Mouse (Mus musculus) B cell, adult 2 months (primary cell): Measurements from ENCODE around the gene 1700029J07Rik.

Experiments used
- DNase-seq, 2 experiments: peaks; one replicate each; pipeline ENCODE4 v3.0.0; 2022

The 1700029J07Rik gene

GRCm38 (mm10) chr8:45975126-45975836, at the start of gene 1700029J07Rik, which contains the start of gene Ufsp2:
Gene 1700029J07Rik (minus strand): TSS chr8:45975252.
Gene Ufsp2 (plus strand): TSS chr8:45975528.
- peak; percentile 97 to 98 for DNase-seq

GRCm38 (mm10) chr8:46024392-46024791, 49.3 kb upstream of the 1700029J07Rik start:
- DNase-seq, result no peak

- DNase-seq, result no peak
These were observed 47.7 kb upstream of the 1700029J07Rik start for GRCm38 (mm10) chr8:46022758-46023157.

GRCm38 (mm10) chr8:46022203-46022602, 47.2 kb upstream of the 1700029J07Rik start:
- DNase-seq, result no peak

GRCm38 (mm10) chr8:46010746-46011680, 36.0 kb upstream of the 1700029J07Rik start:
- no peak for DNase-seq

- DNase-seq, result no peak
These were observed 35.3 kb upstream of the 1700029J07Rik start for GRCm38 (mm10) chr8:46010306-46010705.

- DNase-seq, result no peak
These were observed 32.1 kb upstream of the 1700029J07Rik start for GRCm38 (mm10) chr8:46007050-46007672.

- DNase-seq, result no peak
These were observed 30.5 kb upstream of the 1700029J07Rik start, which contains the start of gene Ankrd37 for GRCm38 (mm10) chr8:46005596-46005995. Gene Ankrd37 (minus strand): TSS chr8:46005707.

GRCm38 (mm10) chr8:45999784-46000705, 25.0 kb upstream of the 1700029J07Rik start:
- DNase-seq, result peak; percentile 97

- DNase-seq, result peak; percentile 24 to 30
These were observed 24.2 kb upstream of the 1700029J07Rik start, which contains the start of gene Lrp2bp for GRCm38 (mm10) chr8:45999138-45999783. Gene Lrp2bp (plus strand): TSS chr8:45999303.

- DNase-seq, result no peak
These were observed 23.2 kb upstream of the 1700029J07Rik start for GRCm38 (mm10) chr8:45998228-45998627.

GRCm38 (mm10) chr8:45995576-45995975, 20.5 kb upstream of the 1700029J07Rik start:
- DNase-seq, result no peak

- peak; percentile 31 to 48 for DNase-seq
These were observed 19.1 kb upstream of the 1700029J07Rik start for GRCm38 (mm10) chr8:45994111-45994510.

GRCm38 (mm10) chr8:45990631-45991310, 15.7 kb upstream of the 1700029J07Rik start:
- no peak for DNase-seq

- DNase-seq, result no peak
These were observed 13.1 kb upstream of the 1700029J07Rik start for GRCm38 (mm10) chr8:45988189-45988588.

- no peak for DNase-seq
These were observed 11.6 kb upstream of the 1700029J07Rik start for GRCm38 (mm10) chr8:45986665-45987064.

- peak in 1 of 2 experiments; percentile 7 for DNase-seq
These were observed 901 bp upstream of the 1700029J07Rik start for GRCm38 (mm10) chr8:45975837-45976468.

- no peak for DNase-seq
These were observed 1.0 kb downstream of the 1700029J07Rik start for GRCm38 (mm10) chr8:45973988-45974505.

GRCm38 (mm10) chr8:45970894-45971293, 4.2 kb downstream of the 1700029J07Rik start:
- DNase-seq, result peak; percentile 9 to 26

- no peak for DNase-seq
These were observed 24.4 kb downstream of the 1700029J07Rik start for GRCm38 (mm10) chr8:45950622-45951021.
